Mouse (Mus musculus): Measurements from ENCODE around the gene Ush2a.

Ush2a gene

DNA sequence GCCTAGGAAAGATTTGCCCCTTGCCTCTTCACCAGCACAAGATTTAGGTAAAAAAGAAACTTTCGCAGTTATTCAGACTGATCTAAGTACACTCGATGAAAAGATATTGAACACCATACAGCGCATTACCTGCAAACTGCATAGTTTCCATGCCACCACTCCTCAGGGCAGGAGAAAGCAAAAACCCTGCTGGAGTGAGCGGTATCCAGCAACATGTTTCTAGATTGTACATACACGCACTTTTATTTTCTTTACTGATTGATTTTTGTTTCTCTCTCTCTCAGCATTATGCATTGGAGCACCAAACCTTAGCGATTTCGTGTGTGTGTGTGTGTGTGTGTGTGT, 746.1 kb downstream of the Ush2a start:
- no peak for DNase-seq (ENCODE audit: low spot score)

DNA sequence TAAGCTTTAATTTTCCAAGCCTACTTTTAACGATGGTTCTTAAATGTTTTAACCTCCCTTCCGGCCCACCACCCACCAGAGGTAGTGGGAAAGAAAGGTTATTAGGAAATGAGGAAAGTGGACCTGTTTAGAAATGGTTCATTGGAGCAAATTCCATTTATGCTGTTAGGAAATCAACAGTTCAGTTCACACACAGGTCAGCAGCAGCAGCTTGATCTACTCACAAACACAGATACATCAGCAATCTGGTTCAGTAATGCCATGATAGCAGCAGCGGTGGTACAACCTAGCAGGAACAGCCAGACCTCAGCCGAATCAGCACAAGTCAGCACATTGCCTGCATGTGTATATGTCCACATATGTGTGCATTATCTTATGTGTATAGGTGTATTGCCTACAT, 748.8 kb downstream of the Ush2a start:
- DNase-seq (ENCODE audit: low spot score) = no peak

DNA sequence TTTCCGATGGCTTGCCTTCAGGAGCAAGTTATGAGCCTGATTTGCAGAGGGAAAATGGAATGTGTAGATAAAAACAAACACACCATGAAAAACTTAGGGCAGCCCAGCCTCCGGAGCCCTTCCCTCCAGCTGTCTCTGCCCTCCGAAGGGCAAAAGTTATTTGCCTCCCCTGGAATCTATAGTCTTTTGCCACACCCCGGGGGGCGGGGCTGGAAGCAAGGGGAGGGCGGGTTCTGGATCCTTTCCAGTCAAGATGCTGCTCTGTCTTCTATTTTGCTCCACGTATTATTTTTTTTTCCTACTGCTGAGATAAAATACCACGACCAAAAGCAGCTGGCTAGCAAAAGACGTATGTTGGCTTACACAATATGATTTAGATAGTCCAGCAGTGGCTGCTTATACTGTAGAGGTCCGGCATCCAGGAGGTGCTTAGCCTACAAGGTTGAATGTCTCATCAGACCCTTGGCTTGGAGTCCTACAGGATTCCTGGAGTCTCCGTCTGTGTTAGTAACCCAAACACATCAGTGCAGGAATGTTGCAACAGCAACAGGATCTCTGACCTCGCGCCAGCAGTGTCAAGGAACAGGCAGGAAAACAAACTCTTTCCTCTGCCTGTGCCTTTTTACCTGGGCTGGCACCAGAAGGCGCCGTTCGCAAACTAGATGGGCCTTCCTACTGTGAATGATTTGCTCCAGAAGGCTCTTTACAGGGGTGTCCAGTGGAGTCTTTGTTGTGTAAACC, 751.2 kb downstream of the Ush2a start:
- DNase-seq (ENCODE audit: low spot score) = no peak

DNA sequence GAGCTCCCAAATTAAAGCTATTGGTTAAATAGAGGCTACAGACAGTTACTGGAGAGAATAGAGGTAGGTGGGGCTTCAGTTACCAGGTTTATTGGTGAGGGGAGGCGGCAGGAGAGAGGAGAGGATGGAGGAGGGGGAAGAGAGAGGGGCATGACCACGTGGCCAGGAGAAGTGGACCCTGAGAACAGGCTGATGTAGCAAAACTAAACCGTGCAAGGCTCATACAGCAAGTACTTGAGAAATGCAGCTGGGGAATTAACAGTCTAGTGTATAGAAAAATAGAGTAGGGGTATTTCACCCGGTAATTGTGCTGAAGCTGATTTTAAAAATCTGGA, 751.7 kb downstream of the Ush2a start:
- DNase-seq (ENCODE audit: low spot score) = no peak

Data from urinary bladder, postnatal 25 days (tissue).